Mouse (Mus musculus) gastrocnemius, postnatal 10 days (tissue): ENCODE measurements around the gene Pola1. TPM values are rescaled to one million over a fixed set of nuclear protein-coding genes. Genes with fewer than 3 reads are reported as not detected.
"Not testable (repeated sequence)": the region's sequence is repeated elsewhere in the genome, so short reads cannot be mapped to it uniquely, and the experiment has no call there.

Experiments
- DNase-seq: peaks from one replicate; pipeline ENCODE4 v3.0.0; 2021; ENCODE audit warnings: mixed read lengths
- total RNA-seq, 2 experiments: library from RNA; stranded (reverse); gene quantifications; 2 replicates each; pipeline ENCODE4 v1.2.3; 2021

Gene Pola1
- total RNA-seq, 2 experiments from 2014 or later: 6.8 to 7.6 TPM

DNA sequence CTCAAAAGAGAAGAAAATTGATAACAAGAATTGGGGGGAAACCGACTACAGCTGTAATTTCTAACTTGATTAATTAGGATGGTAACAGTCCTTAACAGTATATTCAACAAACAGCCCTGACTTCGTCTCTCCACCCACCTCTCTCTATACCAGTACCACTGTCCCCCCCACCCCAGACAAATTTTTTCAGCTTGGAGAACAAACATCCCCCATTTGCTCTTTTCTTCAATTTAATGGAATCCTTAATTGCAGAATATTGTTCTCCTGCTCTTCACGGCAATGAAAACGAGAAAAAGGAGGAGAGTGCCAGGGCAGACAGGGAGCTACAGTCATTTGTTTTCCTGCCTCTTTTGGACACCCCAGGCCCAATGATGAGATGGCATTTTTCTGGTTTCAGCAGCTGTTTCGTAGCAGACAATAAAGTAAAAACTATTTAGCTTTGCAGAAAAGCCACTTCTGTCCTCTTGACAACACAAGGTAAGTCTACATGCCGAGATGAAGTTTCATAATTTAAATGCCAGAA, 202.2 kb downstream of the Pola1 start:
- DNase-seq: no peak

DNA sequence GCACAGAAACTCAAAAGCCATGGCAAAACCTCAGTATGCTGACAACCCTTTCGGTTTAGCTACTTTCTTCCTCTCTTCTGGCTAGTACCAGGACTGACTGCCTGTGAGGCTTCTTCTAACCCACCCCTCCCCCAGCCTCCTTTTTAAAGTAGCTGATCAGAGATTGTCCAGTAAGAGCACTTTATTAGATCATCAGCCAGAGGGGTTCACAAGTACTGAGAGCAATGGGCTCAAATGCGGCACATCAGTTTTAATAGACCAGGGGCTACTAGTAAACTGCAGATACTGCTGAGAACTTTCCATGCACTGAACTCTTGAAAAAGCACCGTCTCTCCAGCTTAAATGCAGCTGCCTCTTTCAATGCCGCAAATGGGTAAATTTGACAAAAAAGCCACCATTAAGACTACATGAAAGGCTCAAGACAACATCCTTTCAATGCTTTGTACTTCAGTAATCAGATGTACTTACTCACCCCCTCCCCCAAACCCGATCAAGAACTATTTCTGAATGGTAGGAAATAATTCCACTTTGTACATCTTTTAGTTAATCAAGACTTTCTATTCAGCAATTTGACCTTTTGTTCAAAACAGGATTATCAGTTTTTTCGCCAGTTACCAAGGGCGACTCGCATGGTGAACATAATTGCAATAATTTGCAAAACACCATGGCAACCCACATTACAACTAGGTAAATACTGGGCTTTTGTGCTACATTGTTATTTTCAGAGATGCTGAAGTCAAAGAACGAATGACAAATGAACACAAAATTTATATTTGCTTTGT, 202.8 kb downstream of the Pola1 start:
- no peak for DNase-seq

DNA sequence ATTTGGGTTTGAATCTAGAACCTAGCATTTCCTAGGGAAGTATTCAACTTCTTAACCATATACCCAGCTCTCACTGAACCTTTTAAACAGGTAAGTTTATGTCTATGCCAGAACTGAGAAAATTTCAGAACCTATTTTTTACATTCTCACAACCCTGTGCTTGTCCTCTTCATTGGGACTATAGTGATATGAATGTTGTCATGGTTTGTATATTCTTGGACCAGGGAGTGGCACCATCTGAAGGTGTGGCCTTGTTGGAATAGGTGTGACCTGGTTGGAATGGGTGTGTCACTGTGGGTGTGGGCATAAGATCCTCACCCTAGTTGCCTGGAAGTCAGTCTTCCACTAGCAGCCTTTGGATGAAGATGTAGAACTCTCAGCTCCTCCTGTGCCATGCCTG, 231.1 kb downstream of the Pola1 start:
- not testable (repeated sequence) for DNase-seq

DNA sequence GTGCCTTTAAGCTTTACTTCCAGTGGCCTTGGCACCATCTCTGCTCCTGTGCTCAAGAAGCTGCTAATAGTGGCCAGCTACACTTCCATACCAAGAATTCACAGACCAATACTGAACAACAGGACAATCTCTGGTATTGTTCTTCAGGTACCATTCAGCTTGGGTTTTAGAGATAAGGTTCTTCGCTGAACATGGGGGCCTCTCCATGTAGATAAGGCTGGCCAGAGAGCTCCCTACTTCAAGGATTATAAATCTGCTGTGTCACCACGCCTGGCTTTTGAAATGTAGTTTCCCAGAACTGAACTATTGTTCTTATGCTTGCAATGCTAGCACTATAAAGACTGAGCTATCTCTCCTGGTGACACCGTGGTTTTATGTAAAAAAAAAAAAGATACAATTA, 234.9 kb downstream of the Pola1 start:
- DNase-seq: no peak

DNA sequence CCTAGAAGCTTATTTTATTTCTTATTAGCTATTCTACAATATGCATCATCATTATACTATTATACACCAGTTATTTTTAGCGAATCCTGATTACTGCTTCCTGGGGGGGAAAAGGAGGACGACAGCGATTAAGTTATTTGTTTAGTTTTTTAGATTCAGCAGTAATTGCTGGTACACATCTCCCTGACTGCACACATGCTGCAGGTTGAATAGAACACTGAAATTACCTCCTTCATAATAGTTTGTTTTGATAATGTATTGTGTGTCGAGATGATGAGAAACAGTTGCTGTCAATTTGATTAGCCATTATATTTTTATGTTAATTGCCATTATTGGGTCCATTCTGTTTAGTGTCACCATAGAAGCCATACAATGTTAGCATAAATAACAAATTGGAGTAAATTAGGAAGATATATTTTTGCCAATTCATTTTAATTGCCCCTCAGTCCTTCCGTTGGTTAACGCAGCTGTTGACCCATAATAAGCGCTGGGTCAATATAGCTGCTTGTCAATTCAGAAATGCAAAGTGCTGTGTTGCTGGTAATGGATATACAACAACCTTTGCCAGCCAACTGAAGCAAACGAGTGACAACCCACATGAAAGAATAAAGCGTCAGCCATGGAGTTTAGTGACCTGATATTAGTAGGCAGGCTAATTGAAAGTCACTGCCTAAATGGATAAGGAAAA, 254.5 kb downstream of the Pola1 start:
- DNase-seq: no peak

DNA sequence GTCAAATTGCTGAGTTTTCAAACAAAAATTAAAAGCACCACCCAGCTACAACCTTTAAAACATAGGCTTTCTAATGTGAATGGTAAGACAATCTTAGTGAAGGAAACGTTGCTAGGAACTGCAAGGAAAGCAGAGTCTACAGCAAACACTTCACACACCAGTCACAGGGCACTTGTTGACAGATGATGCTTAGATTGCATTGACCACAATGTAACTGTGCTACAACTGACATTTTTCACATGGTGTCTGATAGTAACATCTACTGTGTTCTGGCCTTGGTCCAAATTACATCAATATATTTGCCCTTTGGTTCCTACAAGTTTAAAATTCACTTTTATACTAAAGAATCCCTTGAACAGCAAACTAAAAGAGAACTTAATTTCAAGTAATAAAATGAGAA, 258.5 kb downstream of the Pola1 start:
- DNase-seq: no peak

DNA sequence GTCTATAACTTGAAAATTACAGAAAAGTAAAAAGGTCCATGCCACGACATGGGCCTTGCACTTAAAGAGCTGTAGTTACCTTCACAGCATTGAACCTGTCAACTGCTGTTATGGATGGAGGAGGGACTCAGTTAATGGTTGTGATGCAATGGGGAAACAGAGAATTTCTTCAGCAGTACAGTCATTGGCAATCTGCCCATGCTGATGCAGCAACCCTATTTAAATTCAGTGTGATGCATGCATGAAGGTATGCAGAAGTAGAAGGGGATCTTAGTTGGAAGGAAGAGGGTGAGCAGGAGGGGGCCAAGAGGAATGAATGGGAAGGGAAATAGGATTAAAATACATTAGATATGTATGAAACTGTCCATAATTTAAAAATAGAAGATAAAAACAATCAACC, 262.2 kb downstream of the Pola1 start:
- DNase-seq: no peak

DNA sequence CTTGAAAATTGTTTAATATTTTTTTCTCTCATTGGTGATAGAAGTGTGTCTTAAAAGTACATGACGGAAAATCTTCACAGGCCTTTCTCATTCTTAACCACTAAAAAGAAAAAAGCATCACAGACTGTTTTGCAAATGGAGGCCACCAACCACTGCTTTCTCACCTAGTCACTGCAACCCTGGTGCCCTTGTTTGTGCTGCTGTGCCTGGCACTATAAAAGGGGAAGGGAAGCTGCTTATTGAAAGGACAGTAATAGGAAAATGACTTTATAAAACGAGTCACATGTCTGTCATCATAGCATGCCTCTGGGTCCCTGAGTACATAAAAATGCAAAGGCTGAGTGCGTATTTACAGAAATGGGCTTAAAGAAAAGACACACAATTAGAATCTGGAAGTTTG, 263.7 kb downstream of the Pola1 start:
- DNase-seq: no peak

DNA sequence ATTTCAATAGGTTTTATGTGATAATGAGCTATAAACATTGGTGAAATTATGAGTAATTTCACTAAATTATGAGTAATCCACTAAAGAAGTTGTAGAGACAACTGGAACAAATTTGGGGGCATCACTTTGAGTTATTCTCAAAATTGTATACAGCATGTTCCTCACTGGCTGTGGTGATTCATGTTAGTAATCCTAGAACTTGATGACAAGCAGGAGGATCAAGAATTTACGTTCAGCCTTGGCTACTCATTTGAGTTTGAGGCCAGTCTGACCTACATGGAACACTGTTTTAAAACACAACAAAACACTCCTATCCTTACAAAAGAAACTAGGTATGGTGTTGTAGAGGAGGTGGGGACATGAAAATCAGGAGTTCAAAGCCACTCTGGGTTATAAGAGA, 310.6 kb downstream of the Pola1 start:
- DNase-seq: no peak

DNA sequence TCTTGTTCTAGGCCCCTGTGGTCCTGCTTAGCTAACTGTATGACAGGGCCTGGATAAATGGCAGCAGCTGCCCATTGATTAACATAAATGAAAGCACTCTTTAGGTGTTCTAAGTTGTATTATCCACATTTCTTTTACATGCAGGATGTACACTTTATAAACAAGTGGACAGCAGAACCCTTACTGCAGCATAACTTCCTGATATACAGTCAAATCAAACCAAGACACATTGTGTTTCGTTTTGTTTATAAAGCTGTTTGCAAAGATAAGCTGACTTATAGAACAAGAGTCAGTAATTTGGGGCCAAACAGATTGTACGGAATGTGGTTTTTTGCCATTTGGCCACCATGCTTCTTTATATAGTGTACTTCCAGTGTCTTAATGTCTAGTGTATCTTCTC, 312.0 kb downstream of the Pola1 start:
- DNase-seq: no peak

DNA sequence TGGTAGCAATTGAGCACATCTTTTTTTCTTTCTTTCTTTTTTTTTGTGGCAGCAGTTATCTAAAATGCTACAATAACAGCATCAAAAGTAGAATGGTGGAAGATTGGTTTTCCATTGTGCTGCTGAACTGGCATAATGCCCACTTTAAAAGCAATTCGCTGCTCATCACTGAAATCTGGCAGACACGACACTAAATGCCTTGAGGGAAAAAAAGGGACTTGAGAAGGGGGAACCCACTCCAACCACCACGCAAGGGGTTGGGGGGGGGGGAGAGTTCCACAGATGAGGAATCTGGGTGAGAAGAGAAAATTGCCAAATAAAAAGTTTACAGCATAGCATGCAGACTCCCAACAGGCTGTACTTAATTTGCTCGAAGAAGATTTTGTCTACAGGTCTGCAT, 314.4 kb downstream of the Pola1 start:
- no peak for DNase-seq

DNA sequence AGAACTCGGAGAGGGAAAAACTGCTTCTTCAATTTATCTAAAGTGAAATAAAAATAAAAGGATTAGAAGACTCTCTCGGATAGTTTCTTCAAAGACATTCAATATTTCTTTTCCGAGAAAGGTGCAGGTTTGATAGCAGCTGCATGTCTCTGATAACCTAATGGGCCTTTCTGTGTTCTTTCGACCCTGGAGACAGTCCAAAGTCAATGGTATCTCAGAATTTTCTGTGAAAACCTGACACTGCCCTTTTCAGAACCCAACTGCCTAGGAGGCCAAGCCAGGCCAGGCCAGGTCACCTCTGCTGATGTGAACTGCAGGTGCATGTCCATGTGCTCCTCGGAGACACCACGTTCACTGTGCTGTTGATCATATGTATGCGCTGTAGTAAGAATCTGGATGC, 326.2 kb downstream of the Pola1 start:
- no peak for DNase-seq

DNA sequence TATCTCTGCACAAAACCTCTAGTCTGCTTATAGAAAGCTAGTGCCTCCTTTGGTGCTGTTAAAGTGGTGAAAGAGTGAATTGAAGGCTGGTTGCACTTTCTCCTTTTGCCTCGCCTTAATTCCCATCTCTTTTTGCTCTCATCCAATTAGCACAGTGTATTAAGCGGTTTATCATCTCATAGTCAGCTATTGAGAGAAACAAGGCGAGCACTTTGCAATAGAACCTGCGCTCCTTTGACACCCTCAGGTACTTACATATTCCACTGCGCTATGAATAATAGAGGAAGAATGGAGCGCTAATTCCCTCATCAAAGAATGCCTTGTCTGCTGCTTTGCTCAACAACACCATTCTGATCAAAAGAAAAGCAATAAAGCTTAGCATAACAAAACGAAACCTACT, 330.2 kb downstream of the Pola1 start:
- DNase-seq: no peak

DNA sequence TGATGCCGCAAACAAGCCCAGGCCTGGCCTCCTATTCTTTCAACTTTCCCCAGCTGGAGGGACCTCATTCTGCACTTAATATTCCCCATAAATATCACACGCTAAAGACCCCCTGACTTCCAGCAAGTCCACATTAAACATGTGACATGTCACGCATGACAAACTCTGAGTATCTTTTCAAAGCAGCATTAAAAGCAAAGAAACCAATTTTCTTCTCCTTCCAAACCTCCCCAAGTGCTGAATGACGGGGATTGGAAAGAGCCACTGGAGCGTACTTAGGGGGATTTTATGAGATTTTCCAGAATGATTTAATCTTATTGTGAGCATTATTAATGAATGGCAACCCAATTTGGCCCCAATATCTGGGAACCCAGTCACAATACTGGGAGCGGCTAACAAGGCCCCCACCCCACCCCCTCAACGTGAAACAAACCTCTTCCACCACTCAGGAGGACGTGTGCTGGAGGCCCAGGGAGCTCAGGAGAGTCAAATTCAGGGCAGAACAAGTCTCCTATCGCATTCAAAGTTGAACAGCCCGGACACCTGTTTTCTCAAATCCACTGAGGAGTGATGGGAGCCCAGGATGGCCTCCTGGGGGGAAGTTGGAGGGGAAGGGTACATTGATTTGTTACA, 331.7 kb downstream of the Pola1 start:
- DNase-seq: no peak

DNA sequence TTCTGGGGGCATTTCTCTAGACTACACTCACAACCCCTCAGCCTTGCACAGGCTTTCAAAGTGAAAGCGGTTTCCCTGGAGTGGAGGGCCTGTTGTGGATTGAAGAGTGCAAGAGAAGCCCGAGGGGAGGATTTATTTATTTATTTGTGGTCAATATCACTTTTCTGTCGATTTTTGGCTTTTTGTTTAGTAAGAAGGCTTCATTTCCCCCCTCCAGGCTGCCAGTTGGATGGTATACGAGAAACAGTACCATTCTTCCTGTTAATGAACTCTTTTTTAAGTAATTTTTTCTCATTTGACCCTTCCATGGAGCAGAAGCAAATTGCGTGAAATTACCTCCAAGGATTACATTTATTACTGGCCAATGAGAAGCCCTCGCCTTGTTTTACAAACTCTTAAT, 332.2 kb downstream of the Pola1 start:
- DNase-seq: no peak

DNA sequence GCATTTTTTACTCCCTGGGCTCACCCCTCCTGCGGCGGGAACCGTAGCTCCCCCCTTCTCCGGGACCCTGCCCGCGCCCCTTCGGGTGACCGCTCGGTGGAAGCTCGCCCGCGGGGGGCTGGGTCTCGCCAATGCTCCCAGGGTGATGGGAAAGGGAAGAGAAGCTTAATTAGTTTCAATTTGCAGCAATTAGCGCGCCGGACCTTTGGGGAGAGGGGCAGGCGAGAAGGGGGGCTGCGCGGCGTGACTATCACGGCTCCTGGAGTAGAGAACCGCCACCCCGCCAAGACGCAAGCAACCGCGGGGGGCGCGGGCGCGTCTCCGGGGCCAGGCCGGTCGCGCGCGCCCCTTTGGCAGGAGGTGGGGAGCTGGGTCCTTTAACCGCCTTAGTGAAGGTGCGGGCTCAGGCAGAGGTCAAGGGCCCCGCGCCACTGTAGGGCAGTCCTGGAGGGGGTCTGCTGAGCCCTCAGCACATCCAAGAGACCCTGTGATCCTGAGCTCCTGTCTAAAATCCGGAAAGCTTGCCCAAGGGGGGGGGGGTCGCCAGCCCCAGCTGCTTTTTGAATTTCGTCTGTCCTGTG, 332.8 kb downstream of the Pola1 start:
- no peak for DNase-seq

DNA sequence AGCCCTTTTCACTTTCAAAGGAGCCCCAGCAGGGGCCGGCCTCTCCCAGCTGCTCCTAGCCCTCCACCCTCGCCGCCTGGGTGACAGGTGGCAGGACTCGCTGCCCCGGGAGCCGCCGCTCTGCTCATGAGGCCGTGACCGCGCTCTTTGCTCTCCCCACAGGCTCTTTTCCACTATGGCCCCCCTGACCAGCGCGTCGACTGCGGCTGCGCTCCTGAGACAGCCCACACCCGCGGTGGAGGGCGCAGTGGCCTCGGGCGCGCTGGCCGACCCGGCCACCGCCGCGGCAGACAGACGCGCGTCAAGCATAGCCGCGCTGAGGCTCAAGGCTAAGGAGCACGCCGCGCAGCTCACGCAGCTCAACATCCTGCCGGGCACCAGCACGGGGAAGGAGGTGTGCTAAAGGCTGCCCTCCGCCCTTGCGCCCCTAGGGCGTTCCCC, 334.9 kb downstream of the Pola1 start:
- DNase-seq: no peak

DNA sequence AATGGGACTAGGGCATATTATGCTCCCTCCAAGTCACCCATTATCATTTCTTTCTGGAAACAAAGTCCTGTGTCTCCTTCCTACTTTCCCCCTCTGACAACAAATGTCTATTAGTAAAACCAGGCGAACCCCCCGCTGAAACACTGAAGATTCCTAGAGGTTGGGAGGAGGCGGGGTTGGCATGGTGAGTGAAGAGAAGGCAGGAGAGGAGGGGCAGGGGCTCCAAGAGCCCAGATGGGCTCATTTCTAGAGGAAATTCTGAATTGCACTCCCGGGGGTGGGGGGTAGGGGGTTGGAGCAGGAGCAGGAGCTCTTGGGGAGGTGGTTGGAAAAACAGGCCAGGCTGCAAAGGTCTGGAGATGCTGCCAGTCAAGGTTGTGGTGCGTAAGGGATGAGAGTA, 336.1 kb downstream of the Pola1 start:
- no peak for DNase-seq

DNA sequence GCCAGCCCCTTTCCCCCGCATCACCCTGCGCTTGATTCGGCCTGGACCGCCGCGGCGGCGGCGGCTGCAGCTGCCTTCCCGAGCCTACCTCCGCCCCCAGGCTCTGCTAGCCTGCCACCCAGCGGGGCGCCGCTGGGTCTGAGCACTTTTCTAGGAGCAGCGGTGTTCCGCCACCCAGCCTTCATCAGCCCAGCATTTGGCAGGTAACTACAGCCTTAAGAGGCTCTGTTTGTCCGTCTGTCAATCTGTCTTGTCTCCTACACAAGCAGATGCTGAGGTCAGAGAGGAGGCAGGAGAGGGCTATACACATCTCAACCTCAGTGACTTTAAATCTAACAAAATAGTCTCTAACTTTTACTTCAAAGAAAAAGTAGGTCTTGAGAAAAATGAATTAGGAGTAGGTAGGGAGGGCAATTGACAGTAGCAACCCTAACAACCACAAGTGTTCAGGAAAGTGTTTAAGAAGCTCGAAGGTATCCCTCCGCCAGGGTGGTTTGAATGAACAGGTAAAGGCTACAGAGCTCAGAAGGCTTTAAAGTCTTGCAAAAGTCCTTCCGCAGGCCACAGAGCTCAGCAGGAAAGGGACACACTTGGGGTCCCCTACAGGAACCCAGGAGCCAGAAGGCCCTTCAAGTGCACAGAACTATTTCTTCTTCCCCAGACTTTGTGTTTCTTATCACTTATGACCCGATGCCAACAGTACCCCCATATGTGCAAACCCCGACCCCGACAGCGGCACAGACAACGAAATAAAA, 337.0 kb downstream of the Pola1 start:
- no peak for DNase-seq

DNA sequence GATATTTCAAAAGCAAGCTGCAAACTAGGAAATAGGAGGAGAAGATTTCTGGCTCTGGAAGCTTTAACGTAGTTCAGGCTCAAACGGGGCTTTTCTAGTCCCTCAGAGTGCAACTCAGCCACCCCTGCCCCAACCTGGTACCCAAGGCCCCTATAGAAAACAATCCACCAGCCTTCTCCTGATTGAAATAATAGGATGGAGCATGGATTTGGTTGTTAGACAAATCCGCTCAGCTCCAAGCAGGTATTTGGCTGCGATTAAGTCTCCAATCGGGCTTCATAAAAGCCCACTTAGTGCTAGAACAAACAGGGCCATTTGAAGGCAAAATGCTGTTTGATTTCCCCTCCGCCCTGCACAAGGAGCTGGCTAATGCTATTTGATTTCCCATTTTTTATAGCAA, 339.9 kb downstream of the Pola1 start:
- DNase-seq: no peak

DNA sequence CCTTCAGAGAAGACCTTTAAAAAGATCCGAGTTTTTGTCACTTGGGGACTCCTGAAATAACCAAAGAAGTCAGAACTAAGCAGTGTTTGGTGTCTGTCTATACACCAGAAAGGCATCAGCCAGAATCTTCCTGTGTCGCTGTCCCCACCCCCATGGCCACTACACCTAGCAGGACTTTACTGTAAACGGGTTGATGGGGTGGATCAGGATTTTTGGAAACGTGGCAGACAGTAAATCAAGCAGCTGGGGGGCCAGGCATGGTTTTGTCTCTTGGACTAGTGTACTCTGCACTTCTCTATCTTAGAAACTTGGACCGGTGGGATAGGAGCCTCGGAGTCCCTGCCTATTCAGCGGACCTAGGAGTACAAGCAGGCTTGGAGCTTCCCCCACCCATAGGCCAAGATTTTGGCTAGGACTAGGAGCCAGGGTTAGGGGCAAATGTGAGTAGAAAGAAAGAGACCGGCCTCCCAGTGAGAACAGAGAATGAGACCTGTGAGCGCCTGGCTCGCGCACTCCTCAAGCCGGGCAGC, 342.0 kb downstream of the Pola1 start:
- DNase-seq: no peak

DNA sequence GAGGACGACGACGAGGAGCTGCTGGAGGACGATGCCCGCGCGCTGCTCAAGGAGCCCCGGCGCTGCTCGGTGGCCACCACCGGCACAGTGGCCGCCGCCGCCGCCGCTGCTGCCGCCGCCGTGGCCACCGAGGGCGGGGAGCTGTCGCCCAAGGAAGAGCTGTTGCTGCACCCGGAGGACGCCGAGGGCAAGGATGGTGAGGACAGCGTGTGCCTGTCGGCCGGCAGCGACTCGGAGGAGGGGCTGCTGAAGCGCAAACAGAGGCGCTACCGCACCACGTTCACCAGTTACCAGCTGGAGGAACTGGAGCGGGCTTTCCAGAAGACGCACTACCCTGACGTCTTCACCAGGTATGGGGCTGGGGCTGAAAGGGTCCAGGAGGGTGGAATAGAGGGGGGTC, 342.9 kb downstream of the Pola1 start:
- no peak for DNase-seq
